Mouse (Mus musculus) MEL (cell line): Measurements from ENCODE around the gene Ccdc186. TPM values are rescaled to one million over a fixed set of nuclear protein-coding genes. Genes with fewer than 3 reads are reported as not detected.

Experiments
- DNase-seq: peaks from one replicate; pipeline ENCODE4 v3.0.0; 2011; ENCODE audit warnings: low read depth, low spot score
- H3K27ac ChIP-seq: 2 replicates; pipeline ENCODE4 v1.5.1; 2012; ENCODE audit warnings: low read depth, mild to moderate bottlenecking, control low read depth, low read length, moderate library complexity; ENCODE audit not compliant: control insufficient read depth
- H3K27me3 ChIP-seq, 2 experiments: fragments of 150-350 bp in 1 of 2; sonication (generic) in 1 of 2; 2 replicates each; pipeline ENCODE4 v1.6.1; 2012; ENCODE audit warnings: low read length in 2 of 2, mild to moderate bottlenecking in 2 of 2, improper control_type of control experiment in 1 of 2, moderate library complexity in 1 of 2; ENCODE audit not compliant: insufficient read depth in 2 of 2, control insufficient read depth in 1 of 2
- H3K36me3 ChIP-seq, 2 experiments: 2 replicates each; pipeline ENCODE4 v1.6.1; 2012 to 2014; ENCODE audit warnings: low read length in 2 of 2, improper control_type of control experiment in 1 of 2, inconsistent platforms in 1 of 2, mild to moderate bottlenecking in 1 of 2; ENCODE audit not compliant: insufficient read depth in 2 of 2, control insufficient read depth in 1 of 2
- H3K4me1 ChIP-seq, 2 experiments: fragments of 150-350 bp in 1 of 2; sonication (generic) in 1 of 2; 2 replicates each; pipeline ENCODE4 v1.6.1; 2012; ENCODE audit warnings: low read length in 2 of 2, improper control_type of control experiment in 1 of 2, mild to moderate bottlenecking in 1 of 2; ENCODE audit not compliant: insufficient read depth in 2 of 2, control insufficient read depth in 1 of 2
- H3K4me3 ChIP-seq, 2 experiments: fragments of 150-350 bp in 1 of 2; sonication (generic) in 1 of 2; 2 replicates each; pipeline ENCODE4 v1.5.1; 2012; ENCODE audit warnings: low read depth in 2 of 2, low read length in 2 of 2, mild to moderate bottlenecking in 2 of 2, moderate library complexity in 2 of 2, control low read depth in 1 of 2, improper control_type of control experiment in 1 of 2; ENCODE audit not compliant: control insufficient read depth in 1 of 2, insufficient read depth in 1 of 2
- H3K79me2 ChIP-seq: 2 replicates; pipeline ENCODE4 v1.6.1; 2012; ENCODE audit warnings: mild to moderate bottlenecking, low read length, moderate library complexity; ENCODE audit not compliant: control insufficient read depth, poor library complexity, insufficient read depth
- H3K9ac ChIP-seq: 2 replicates; pipeline ENCODE4 v1.6.1; 2012; ENCODE audit warnings: low read depth, mild to moderate bottlenecking, control low read depth, low read length, moderate library complexity; ENCODE audit not compliant: control insufficient read depth, poor library complexity, severe bottlenecking
- H3K9me3 ChIP-seq: fragments of 150-350 bp; sonication (generic); replicated peaks from 2 replicates; pipeline ENCODE4 v1.6.1; 2012; ENCODE audit warnings: mild to moderate bottlenecking, low read length, improper control_type of control experiment, moderate library complexity; ENCODE audit not compliant: insufficient read depth
- BHLHE40 ChIP-seq: IDR thresholded peaks from 2 replicates; pipeline ENCODE4 v1.6.1; 2012; ENCODE audit warnings: low read depth, mild to moderate bottlenecking, inconsistent platforms, low read length, improper control_type of control experiment, borderline replicate concordance
- CHD2 ChIP-seq: IDR thresholded peaks from 2 replicates; pipeline ENCODE4 v1.6.1; 2011; ENCODE audit warnings: low read length, improper control_type of control experiment
- CTCF ChIP-seq, 3 experiments: IDR thresholded peaks in 2 of 3; conservative IDR thresholded peaks in 1 of 3; 2 replicates each; pipeline ENCODE4 v1.5.1; 2011 to 2012; ENCODE audit warnings: low read length in 3 of 3, low read depth in 2 of 3, mild to moderate bottlenecking in 2 of 3, improper control_type of control experiment in 1 of 3, inconsistent platforms in 1 of 3, mixed read lengths in 1 of 3, moderate library complexity in 1 of 3; ENCODE audit not compliant: control insufficient read depth in 1 of 3, insufficient read depth in 1 of 3, poor library complexity in 1 of 3, severe bottlenecking in 1 of 3
- E2F4 ChIP-seq: IDR thresholded peaks from 2 replicates; pipeline ENCODE4 v1.6.1; 2011; ENCODE audit warnings: low read depth, low read length, improper control_type of control experiment, borderline replicate concordance
- ELF1 ChIP-seq: IDR thresholded peaks from 2 replicates; pipeline ENCODE4 v1.6.1; 2014; ENCODE audit warnings: low read depth, mild to moderate bottlenecking, inconsistent platforms, low read length, improper control_type of control experiment, moderate library complexity
- EP300 ChIP-seq, 2 experiments: IDR thresholded peaks; 2 replicates each; pipeline ENCODE4 v1.6.1; 2011; ENCODE audit warnings: improper control_type of control experiment in 2 of 2, low read length in 2 of 2, low read depth in 1 of 2, mild to moderate bottlenecking in 1 of 2
- GATA1 ChIP-seq: IDR thresholded peaks from 2 replicates; pipeline ENCODE4 v1.6.1; 2011; ENCODE audit warnings: low read depth, low read length, improper control_type of control experiment
- MAFK ChIP-seq: IDR thresholded peaks from 2 replicates; pipeline ENCODE4 v1.6.1; 2011; ENCODE audit warnings: low read depth, mild to moderate bottlenecking, low read length, improper control_type of control experiment, borderline replicate concordance
- MAX ChIP-seq: IDR thresholded peaks from 2 replicates; pipeline ENCODE4 v1.6.1; 2011; ENCODE audit warnings: low read length, improper control_type of control experiment
- MXI1 ChIP-seq: IDR thresholded peaks from 2 replicates; pipeline ENCODE4 v1.6.1; 2011; ENCODE audit warnings: mild to moderate bottlenecking, low read depth, low read length, improper control_type of control experiment
- MYB ChIP-seq: IDR thresholded peaks from 2 replicates; pipeline ENCODE4 v1.6.1; 2011; ENCODE audit warnings: mild to moderate bottlenecking, low read depth, low read length, improper control_type of control experiment
- MYC ChIP-seq: IDR thresholded peaks from 2 replicates; pipeline ENCODE4 v1.6.1; 2011; ENCODE audit warnings: low read depth, mild to moderate bottlenecking, low read length, improper control_type of control experiment, moderate library complexity
- NELFE ChIP-seq: IDR thresholded peaks from 2 replicates; pipeline ENCODE4 v1.6.1; 2011; ENCODE audit warnings: low read depth, low read length, improper control_type of control experiment
- POLR2A ChIP-seq, 2 experiments: IDR thresholded peaks; 2 replicates each; pipeline ENCODE4 v1.6.1; 2011 to 2012; ENCODE audit warnings: low read length in 2 of 2, mild to moderate bottlenecking in 2 of 2, control low read depth in 1 of 2, improper control_type of control experiment in 1 of 2, low read depth in 1 of 2, moderate library complexity in 1 of 2; ENCODE audit not compliant: control insufficient read depth in 1 of 2, insufficient read depth in 1 of 2, poor library complexity in 1 of 2
- POLR2AphosphoS5 ChIP-seq: IDR thresholded peaks from 2 replicates; pipeline ENCODE4 v1.6.1; 2012; ENCODE audit warnings: low read depth, borderline replicate concordance, mild to moderate bottlenecking, inconsistent platforms, low read length, moderate library complexity, mixed read lengths
- SIN3A ChIP-seq: IDR thresholded peaks from 2 replicates; pipeline ENCODE4 v1.6.1; 2012; ENCODE audit warnings: low read length, improper control_type of control experiment, inconsistent platforms
- SMC3 ChIP-seq: IDR thresholded peaks from 2 replicates; pipeline ENCODE4 v1.6.1; 2011; ENCODE audit warnings: low read depth, low read length, improper control_type of control experiment
- TAL1 ChIP-seq: IDR thresholded peaks from 2 replicates; pipeline ENCODE4 v1.6.1; 2012; ENCODE audit warnings: mild to moderate bottlenecking, inconsistent platforms, low read length, moderate library complexity, mixed read lengths
- TBP ChIP-seq: IDR thresholded peaks from 2 replicates; pipeline ENCODE4 v1.8.0; 2011; ENCODE audit warnings: low read depth, low read length, improper control_type of control experiment
- TCF12 ChIP-seq: IDR thresholded peaks from 2 replicates; pipeline ENCODE4 v1.6.1; 2014; ENCODE audit warnings: low read depth, mild to moderate bottlenecking, inconsistent platforms, low read length, improper control_type of control experiment, moderate library complexity
- UBTF ChIP-seq: IDR thresholded peaks from 2 replicates; pipeline ENCODE4 v1.6.1; 2012; ENCODE audit warnings: low read depth, mild to moderate bottlenecking, inconsistent platforms, low read length, improper control_type of control experiment, moderate library complexity, borderline replicate concordance; ENCODE audit not compliant: insufficient read depth
- USF1 ChIP-seq: IDR thresholded peaks from 2 replicates; pipeline ENCODE4 v1.6.1; 2014; ENCODE audit warnings: low read depth, mild to moderate bottlenecking, inconsistent platforms, low read length, improper control_type of control experiment, moderate library complexity
- USF2 ChIP-seq, 2 experiments: IDR thresholded peaks; 2 replicates each; pipeline ENCODE4 v1.6.1; 2011 to 2012; ENCODE audit warnings: improper control_type of control experiment in 2 of 2, low read length in 2 of 2, borderline replicate concordance in 1 of 2, inconsistent platforms in 1 of 2, low read depth in 1 of 2, mild to moderate bottlenecking in 1 of 2; ENCODE audit not compliant: insufficient read depth in 1 of 2
- ZMIZ1 ChIP-seq: IDR thresholded peaks from 2 replicates; pipeline ENCODE4 v1.6.1; 2012; ENCODE audit warnings: low read depth, mild to moderate bottlenecking, inconsistent platforms, low read length, improper control_type of control experiment, moderate library complexity
- ZNF384 ChIP-seq: IDR thresholded peaks from 2 replicates; pipeline ENCODE4 v1.6.1; 2012; ENCODE audit warnings: low read depth, mild to moderate bottlenecking, inconsistent platforms, low read length, improper control_type of control experiment
- polyA plus RNA-seq, 2 experiments: library from polyadenylated mRNA; stranded (reverse) in 1 of 2; unstranded in 1 of 2; fragments of >175 nt in 1 of 2; fragments of >200 nt in 1 of 2; gene quantifications; 2 replicates each; pipeline versions ENCODE4 v1.2.1 to v1.2.4; 2012; ENCODE audit warnings: low replicate concordance in 2 of 2, low read depth in 1 of 2; ENCODE audit not compliant: insufficient read length in 2 of 2, insufficient read depth in 1 of 2, missing spikeins in 1 of 2
- total RNA-seq: library from RNA; depleted of rRNA; stranded (reverse); fragments of 300-350 nt; gene quantifications from 2 replicates; pipeline ENCODE4 v1.2.3, GENCODE M21; 2012

The Ccdc186 gene
- total and polyA plus RNA-seq, 3 experiments, result 7.9 to 72.2 (median 21.9) TPM

DNA sequence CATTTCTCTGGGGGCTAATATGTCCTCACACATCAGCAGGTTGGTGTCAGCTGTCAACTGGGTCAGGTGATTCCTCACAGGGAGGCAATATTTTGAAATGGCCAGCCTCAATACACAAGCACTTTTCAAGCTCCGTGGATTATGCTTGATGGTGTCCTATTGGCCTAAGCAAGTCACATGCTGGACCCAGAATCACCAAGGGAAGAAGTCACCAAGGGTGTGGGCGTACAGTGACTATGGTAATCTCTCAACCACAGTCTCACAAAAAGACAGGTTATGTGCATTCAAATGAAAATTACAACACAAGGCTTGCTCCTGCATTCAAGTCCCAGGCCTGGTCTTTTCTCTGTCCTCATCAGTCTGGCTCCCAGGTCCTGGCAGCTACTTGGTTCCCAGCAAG lies 60.3 kb downstream of the Ccdc186 start:
- TF ChIP-seq POLR2A (IDR thresholded peaks at IDR 0.05; ENCODE audit: control insufficient read depth in 1 of 2, insufficient read depth in 1 of 2, low read depth in 1 of 2, low read length in 2 of 2, poor library complexity in 1 of 2), result no peak
- TF ChIP-seq MYC, result no peak
- TF ChIP-seq TAL1, result no peak
- TF ChIP-seq MAFK, result no peak
- 0 out of 4 replicates have a peak, but pooled peaks of 1 of the 2 experiments have one; percentile 19 for TF ChIP-seq USF2 (IDR thresholded peaks at IDR 0.05; ENCODE audit: borderline replicate concordance in 1 of 2, insufficient read depth in 1 of 2, low read depth in 1 of 2, low read length in 2 of 2)
- no peak for TF ChIP-seq MXI1
- TF ChIP-seq TCF12, result no peak
- TF ChIP-seq TBP, result no peak
- TF ChIP-seq CHD2, result no peak
- no peak for TF ChIP-seq UBTF
- TF ChIP-seq BHLHE40, result no peak
- peak; percentile 38; the same call in 1 of the 2 replicates for TF ChIP-seq MAX
- no peak for TF ChIP-seq POLR2AphosphoS5
- TF ChIP-seq GATA1, result no peak
- TF ChIP-seq MYB, result no peak
- no peak for TF ChIP-seq ELF1
- TF ChIP-seq USF1, result peak; percentile 77
- TF ChIP-seq CTCF (IDR thresholded peaks at IDR 0.05 in 2 of 3, conservative IDR thresholded peaks at IDR 0.05 in 1 of 3; ENCODE audit: control insufficient read depth in 1 of 3, insufficient read depth in 1 of 3, low read depth in 2 of 3, low read length in 3 of 3, poor library complexity in 1 of 3, severe bottlenecking in 1 of 3), result no peak
- no peak for TF ChIP-seq SIN3A
- TF ChIP-seq SMC3, result no peak
- no peak for TF ChIP-seq EP300 (IDR thresholded peaks at IDR 0.05; ENCODE audit: low read depth in 1 of 2, low read length in 2 of 2)
- no peak for TF ChIP-seq ZMIZ1
- no peak for TF ChIP-seq E2F4
- TF ChIP-seq NELFE, result no peak
- no peak for TF ChIP-seq ZNF384
- TF ChIP-seq, all 39 proteins: peak for 3
- H3K79me2 ChIP-seq, result no peaks in the 10 kb centered on the region
- H3K4me3 ChIP-seq, result no peak overlapping the region
- H3K27ac ChIP-seq, result no peak overlapping the region
- H3K4me1 ChIP-seq, result no peaks in the 10 kb centered on the region
- no peaks in the 10 kb centered on the region for H3K36me3 ChIP-seq
- H3K27me3 ChIP-seq, result no peaks in the 10 kb centered on the region
- peak; percentile 25 for DNase-seq
- no peaks in the 10 kb centered on the region for H3K9me3 ChIP-seq
- H3K9ac ChIP-seq, result no peak overlapping the region
